13 mouse cellular contexts compared by ENCODE assay signal in the genomic region with DNA sequence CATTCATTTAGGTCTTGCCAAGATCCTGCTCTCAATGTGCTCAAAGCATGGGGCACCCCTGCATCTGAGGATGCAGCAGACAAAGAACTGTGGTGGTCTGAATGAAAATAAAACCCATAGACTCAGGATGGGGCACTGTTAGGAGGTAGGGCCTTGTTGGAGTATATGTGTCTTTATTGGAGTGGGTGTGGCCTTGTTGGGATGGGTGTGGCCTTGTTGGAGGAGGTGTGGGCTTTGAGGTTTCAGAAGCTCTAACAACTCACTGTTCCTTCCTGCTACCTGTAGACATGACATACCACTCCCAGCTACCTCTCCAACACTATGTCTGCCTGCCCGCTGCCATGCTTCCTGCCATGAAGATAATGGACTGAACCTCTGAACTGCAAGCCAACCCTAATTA.
"Had no signal": no experiment of that assay in that cellular context is flagged by ENCODE, and none has a peak within 500 bp of the region (broad histone marks: within the 10 kb centered on the region; RNA-seq: fewer than 3 reads in every experiment).

No protein-coding gene starts in this region.

- H3K27me3 ChIP-seq: limb, embryonic 13.5 days; midbrain, embryonic 12.5 days; stomach, embryonic 15.5 days had no signal

- H3K4me1 ChIP-seq: limb, embryonic 13.5 days; midbrain, embryonic 12.5 days; stomach, embryonic 15.5 days had no signal

- H3K4me3 ChIP-seq: layer of hippocampus, adult 2 months; limb, embryonic 13.5 days; midbrain, embryonic 12.5 days; stomach, embryonic 15.5 days had no signal

- H3K9me3 ChIP-seq: limb, embryonic 13.5 days; midbrain, embryonic 12.5 days; stomach, embryonic 15.5 days had no signal

- H3K27ac ChIP-seq: layer of hippocampus, adult 2 months; limb, embryonic 13.5 days; midbrain, embryonic 12.5 days; stomach, embryonic 15.5 days had no signal

- H3K36me3 ChIP-seq: limb, embryonic 13.5 days; midbrain, embryonic 12.5 days; stomach, embryonic 15.5 days had no signal

- DNase-seq: kidney, adult 11 months; kidney, adult 9 months; kidney, postnatal 10 days; kidney, postnatal 4 days; left cerebral cortex, postnatal 4 days; lung, adult 18-20 months; right cerebral cortex, postnatal 14 days; thymus, adult 2 months; thymus, postnatal 25 days had no signal

- H3K4me2 ChIP-seq: limb, embryonic 13.5 days; midbrain, embryonic 12.5 days; stomach, embryonic 15.5 days had no signal

- H3K9ac ChIP-seq: limb, embryonic 13.5 days; midbrain, embryonic 12.5 days; stomach, embryonic 15.5 days had no signal
